Mouse (Mus musculus) cerebellum, postnatal 4 days (tissue): ENCODE measurements around the gene Gng7.

Experiments
- DNase-seq, 2 experiments: peaks; one replicate each; pipeline ENCODE4 v3.0.0; 2022; ENCODE audit warnings: low spot score in 2 of 2, mixed read lengths in 1 of 2

The Gng7 gene

GRCm38 (mm10) chr10:80944231-80944630 lies 70.5 kb downstream of the Gng7 start:
- DNase-seq, result no peak

GRCm38 (mm10) chr10:80943701-80944100 lies 71.0 kb downstream of the Gng7 start:
- DNase-seq, result no peak

- no peak for DNase-seq
These were observed 71.8 kb downstream of the Gng7 start for GRCm38 (mm10) chr10:80942919-80943318.

GRCm38 (mm10) chr10:80940988-80941347 lies 73.8 kb downstream of the Gng7 start:
- no peak for DNase-seq

GRCm38 (mm10) chr10:80940320-80940987 lies 74.3 kb downstream of the Gng7 start:
- DNase-seq, result no peak

GRCm38 (mm10) chr10:80939671-80940070 lies 75.1 kb downstream of the Gng7 start:
- DNase-seq, result peak in 1 of 2 experiments; percentile 57

GRCm38 (mm10) chr10:80938831-80939550 lies 75.8 kb downstream of the Gng7 start:
- no peak for DNase-seq

- peak in 1 of 2 experiments; percentile 64 for DNase-seq
These were observed 77.1 kb downstream of the Gng7 start for GRCm38 (mm10) chr10:80937646-80938045.

- DNase-seq, result no peak
These were observed 78.0 kb downstream of the Gng7 start for GRCm38 (mm10) chr10:80936810-80937164.

- DNase-seq, result peak in 1 of 2 experiments; percentile 76
These were observed 78.5 kb downstream of the Gng7 start for GRCm38 (mm10) chr10:80936135-80936809.

GRCm38 (mm10) chr10:80935698-80936097 lies 79.0 kb downstream of the Gng7 start:
- no peak for DNase-seq

GRCm38 (mm10) chr10:80935241-80935640 lies 79.5 kb downstream of the Gng7 start:
- DNase-seq, result no peak

- DNase-seq, result no peak
These were observed 80.4 kb downstream of the Gng7 start for GRCm38 (mm10) chr10:80934136-80934985.

- no peak for DNase-seq
These were observed 81.2 kb downstream of the Gng7 start for GRCm38 (mm10) chr10:80933421-80933979.

- DNase-seq, result no peak
These were observed 81.9 kb downstream of the Gng7 start for GRCm38 (mm10) chr10:80932700-80933420.

- DNase-seq, result no peak
These were observed 82.5 kb downstream of the Gng7 start for GRCm38 (mm10) chr10:80932206-80932605.

GRCm38 (mm10) chr10:80931695-80932094 lies 83.0 kb downstream of the Gng7 start:
- DNase-seq, result peak in 1 of 2 experiments; percentile 25

- no peak for DNase-seq
These were observed 83.5 kb downstream of the Gng7 start for GRCm38 (mm10) chr10:80931153-80931671.

- DNase-seq, result peak in 1 of 2 experiments; percentile 41
These were observed 84.2 kb downstream of the Gng7 start for GRCm38 (mm10) chr10:80930361-80931152.
